Mouse (Mus musculus): ENCODE results near the gene Ttc26.

Ttc26 gene

DNA sequence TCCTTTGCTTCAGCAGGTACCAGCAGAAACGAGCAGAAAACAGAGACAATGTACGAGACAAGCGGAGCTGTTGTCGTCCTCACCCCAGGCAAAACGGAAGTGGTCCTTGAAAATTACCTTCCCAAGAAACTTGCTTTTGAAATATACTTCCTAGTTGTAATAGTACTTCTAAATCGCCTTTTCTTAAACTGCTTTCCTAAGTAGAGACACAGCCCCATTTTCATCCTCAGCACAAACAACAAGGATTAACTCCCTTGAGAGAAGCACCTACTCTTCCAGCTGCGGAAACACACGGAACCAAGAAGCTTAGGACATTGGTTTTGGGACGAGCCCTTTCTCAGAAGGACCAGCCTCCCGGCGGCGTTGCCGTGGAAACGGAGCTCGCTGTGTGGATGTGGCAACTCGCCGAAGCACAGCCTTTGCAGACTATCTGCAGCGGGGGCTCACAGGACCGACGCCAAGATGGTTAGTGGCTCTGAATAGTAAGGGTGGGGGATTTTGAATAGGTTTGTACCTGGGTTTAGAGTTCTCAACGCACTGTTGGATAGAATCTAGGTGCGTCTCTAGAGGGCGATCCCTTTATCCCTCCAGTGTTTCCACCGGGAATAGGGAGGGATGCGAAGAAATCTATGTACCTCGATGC, at the start of gene Ttc26:
Ttc26 (plus strand) TSS at position 341 of the 643 bp plus-strand sequence.
- DNase-seq (ENCODE audit: low spot score in 2 of 2) = peak; percentile 93

DNA sequence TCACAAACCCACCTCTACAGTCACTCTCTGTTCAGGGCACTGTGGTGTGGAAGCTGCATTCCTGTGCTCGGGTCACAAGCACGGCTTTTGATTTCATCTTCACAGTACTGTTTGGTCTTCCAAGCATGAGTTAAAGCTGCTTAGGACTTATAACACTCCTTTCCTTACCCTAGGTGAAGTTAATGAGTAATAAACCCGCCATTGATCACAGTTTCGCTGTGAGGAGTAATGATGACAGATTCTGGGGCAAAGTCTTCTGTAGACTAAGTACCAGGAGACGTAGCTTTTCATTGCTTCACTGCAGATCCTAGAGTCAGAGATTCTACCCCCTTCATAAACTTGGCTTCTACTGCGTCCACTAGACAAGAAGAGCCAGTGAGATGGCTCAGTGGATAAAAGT, 46.0 kb upstream of the Ttc26 start:
- DNase-seq (ENCODE audit: low spot score in 2 of 2) = no peak

GRCm38 (mm10) chr6:38337166-38337705, 44.0 kb upstream of the Ttc26 start:
- no peak for DNase-seq (ENCODE audit: low spot score in 2 of 2)

GRCm38 (mm10) chr6:38337951-38338350, 43.3 kb upstream of the Ttc26 start:
- no peak for DNase-seq (ENCODE audit: low spot score in 2 of 2)

DNA sequence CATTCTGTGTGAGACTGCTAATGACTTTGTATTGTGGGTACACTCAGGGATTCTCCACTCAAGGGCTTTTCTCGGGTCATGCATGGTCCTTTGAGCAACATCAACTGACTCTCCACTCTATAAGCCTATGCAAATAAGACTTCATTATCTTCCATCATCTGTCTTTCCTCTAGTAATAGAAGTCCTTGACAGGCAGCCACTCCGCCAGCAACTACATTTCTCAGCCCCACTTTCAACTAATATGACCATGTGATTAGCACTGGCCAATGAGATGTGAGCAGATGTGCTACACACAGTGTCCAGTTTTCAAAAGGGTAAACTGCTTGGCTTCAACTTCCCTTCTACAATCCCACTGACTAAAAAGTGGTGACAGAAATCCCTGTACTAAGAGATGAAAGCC, 42.2 kb upstream of the Ttc26 start:
- no peak for DNase-seq (ENCODE audit: low spot score in 2 of 2)

DNA sequence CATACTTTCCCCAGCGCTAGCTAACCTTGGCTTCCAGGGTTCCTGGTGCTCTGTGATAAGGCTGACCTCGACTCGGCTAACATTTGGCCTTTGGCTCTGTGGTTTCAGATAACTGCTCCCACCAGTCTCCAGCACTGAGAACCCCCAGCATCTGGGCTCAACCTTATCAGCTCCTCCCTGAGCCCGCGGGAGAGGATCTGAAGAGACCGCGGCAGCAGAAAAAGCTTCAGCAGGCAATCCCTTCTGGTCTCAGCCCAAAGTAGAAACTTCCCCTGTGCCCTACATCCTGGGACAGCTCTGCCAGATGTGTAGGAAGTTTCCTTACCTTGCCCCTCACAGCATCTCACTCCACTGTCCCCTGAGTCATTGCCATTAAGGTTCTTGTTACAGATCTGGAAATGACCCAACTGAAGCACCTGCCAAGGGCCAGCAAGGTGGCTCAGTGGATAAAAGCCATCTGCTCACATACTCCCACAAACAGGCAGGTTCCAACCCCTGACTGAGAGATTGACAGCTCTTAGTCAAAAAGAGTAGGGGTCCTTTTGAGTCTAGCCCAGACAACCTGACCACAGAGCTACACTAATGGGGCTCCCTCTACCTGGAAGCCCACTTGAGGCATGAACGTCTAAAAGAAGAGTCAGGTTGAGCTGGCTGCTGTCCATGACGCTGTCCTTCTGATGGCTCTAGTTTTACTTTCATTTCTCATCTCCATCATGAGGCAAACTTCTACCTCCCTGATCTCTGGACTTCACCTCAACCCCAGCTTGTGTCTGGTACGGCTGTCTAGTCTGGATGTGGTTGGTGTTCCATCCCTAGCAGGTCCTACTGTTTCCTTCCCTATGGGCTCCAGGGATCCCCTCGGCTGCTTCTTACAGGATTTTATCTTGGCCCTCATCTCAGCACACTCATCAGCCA, 39.3 kb upstream of the Ttc26 start:
- no peak for DNase-seq (ENCODE audit: low spot score in 2 of 2)

- DNase-seq (ENCODE audit: low spot score in 2 of 2) = no peak
Measured at GRCm38 (mm10) chr6:38342666-38342992, 38.6 kb upstream of the Ttc26 start.

GRCm38 (mm10) chr6:38343581-38343980, 37.7 kb upstream of the Ttc26 start:
- no peak for DNase-seq (ENCODE audit: low spot score in 2 of 2)

- DNase-seq (ENCODE audit: low spot score in 2 of 2) = no peak
Measured at GRCm38 (mm10) chr6:38344006-38344670, 37.1 kb upstream of the Ttc26 start.

- no peak for DNase-seq (ENCODE audit: low spot score in 2 of 2)
Measured at GRCm38 (mm10) chr6:38345796-38346195, 35.5 kb upstream of the Ttc26 start.

DNA sequence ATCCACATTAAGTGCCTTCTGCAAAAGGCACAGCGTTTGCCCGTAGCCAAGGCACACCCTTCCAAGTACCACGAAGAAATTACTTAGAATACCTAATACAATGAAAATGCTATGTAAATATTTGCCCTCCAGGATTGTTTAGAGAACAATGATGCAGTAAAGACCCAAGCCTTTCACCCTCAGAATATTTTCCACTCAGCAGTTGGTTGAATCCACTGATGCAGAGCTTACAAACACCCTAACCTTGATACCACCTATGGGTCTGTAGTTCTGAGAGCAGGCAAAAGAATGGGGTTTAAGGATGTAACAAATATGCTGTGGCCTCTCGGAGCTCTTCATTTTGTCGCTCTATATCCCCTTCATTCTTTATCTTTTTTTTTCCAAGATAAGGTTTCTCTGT, 33.4 kb upstream of the Ttc26 start:
- DNase-seq (ENCODE audit: low spot score in 2 of 2) = no peak

DNA sequence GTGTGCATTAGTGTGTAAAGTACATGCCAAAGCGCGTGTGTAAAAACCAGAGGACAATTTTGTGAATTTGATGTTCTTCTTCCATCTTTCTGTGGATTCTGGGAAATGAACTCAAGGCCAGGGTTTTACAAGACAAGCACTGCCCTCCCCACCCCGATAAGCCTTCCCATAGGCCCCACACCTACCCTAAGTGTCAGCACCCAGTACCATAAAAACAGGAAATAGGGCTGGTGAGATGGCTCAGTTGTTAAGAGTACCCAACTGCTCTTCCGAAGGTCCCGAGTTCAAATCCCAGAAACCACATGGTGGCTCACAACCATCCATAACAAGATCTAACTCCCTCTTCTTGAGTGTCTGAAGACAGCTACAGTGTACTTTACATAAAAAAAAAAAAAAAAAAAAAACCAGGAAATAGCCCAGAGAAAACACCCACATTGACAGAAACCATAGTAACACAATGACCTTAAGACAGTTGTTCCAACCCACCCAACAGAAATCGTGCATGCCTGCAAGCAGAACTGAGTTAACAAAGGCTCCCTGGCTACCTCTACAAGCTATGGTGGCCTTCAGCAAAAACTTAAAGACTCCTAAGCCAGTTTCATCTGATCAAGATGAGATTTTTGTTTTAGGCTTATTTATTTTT, 32.3 kb upstream of the Ttc26 start:
- DNase-seq (ENCODE audit: low spot score in 2 of 2) = no peak

GRCm38 (mm10) chr6:38349806-38350205, 31.5 kb upstream of the Ttc26 start:
- no peak for DNase-seq (ENCODE audit: low spot score in 2 of 2)

DNA sequence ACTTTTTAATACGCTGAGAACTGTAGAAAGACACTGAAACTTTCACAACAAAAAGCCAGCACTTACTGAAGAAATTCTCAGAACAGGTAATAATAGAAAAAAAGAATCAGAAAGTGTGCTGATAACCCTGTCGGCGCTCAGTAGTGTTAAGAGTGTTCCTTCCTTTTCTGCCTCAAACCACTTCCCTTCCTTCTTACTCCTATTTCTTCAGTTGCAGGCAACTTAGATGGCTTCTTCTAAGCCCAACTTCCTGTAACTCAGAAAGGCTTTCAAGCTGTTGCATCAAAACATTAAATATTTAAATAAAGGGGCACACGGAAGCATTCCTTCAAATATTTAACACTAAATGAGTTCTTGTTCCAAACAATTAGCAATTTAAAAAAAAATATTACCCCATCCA, 29.3 kb upstream of the Ttc26 start:
- DNase-seq (ENCODE audit: low spot score in 2 of 2) = no peak

DNA sequence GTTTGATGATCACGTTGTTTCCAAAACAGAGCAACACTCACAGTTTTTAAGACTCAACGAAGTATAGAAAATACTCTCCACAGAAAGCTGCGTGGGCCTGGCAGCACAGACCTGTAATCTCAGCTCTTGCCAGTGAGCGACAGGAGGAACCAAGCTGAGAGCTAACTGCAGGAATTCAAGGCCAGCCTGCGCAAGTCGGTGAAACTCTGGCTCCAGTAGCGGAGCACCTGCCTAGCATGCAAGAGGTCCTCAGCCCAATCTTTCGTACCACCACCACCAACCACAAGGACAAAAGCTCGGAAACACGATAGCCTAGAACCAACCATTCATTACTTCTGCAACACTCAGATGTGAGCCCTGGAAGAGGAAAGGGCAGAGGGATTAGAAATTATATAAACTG, 28.8 kb upstream of the Ttc26 start:
- DNase-seq (ENCODE audit: low spot score in 2 of 2) = no peak

DNA sequence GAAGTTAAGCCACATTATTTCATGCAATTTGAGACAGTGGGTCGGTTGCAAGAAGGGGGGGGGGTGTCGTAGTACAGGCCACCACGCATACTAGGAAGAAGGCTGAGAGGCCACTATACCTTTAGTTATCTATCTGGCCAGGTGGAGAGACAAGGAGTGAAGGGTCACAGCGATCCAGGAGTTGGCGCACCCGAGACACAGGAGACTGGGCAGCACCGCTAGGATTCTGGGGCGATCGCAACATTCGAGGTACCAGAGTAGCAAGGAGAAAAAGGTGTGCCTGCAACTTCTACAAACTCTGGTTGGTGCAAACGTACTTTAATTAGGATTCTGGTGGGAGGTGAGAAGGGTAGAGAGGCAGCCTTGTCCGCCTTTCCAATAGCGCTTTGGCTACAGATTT, 28.1 kb upstream of the Ttc26 start:
- DNase-seq (ENCODE audit: low spot score in 2 of 2) = no peak

DNA sequence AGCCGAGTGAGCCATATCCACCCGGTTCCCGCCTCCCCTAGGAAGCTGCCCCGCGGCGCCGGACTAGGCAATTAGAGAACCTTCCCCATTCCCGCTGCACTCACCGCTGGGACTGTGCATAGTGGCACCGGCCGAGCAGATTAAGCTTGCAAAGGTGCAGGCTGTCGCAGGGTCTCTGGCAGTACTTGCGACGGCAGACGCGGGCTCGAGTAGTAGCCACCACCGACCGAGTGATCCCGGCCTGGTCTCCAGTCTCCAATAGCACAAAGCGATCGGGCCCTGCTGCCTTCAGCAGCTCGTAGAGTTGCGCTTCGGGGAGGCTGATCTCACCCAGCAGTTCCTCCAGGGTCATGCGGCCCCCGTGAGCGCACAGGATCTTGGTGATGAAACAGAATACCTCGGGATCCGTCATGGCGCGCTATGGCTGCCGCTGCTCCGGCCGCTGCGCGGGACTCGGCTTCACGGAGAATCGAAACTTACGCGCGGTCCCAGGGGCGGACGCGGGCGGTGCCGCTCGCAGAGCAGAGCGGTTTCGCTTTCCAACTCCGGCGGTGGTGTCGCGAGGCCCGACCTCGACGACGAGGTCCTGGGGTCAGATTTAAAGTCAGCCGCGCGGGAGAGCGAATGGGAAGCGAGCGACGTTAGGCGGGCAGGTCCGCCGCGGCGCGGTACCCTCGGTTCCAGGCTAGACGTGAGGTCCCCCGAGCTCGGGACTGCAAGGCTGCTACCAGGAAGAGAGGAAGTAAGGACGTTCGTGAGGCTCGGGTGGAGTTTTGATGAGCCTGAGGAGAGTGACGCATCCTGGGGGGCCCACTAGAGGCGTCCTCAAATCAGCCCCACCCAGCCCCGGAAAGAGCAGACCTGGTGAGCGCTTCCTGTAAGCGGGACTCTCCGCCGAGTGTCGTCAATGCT, 27.2 kb upstream of the Ttc26 start, which contains the start of gene Zc3hav1:
Zc3hav1 (minus strand) TSS at position 793 of the 912 bp plus-strand sequence.
- DNase-seq (ENCODE audit: low spot score in 2 of 2) = peak; percentile 41 to 44

DNA sequence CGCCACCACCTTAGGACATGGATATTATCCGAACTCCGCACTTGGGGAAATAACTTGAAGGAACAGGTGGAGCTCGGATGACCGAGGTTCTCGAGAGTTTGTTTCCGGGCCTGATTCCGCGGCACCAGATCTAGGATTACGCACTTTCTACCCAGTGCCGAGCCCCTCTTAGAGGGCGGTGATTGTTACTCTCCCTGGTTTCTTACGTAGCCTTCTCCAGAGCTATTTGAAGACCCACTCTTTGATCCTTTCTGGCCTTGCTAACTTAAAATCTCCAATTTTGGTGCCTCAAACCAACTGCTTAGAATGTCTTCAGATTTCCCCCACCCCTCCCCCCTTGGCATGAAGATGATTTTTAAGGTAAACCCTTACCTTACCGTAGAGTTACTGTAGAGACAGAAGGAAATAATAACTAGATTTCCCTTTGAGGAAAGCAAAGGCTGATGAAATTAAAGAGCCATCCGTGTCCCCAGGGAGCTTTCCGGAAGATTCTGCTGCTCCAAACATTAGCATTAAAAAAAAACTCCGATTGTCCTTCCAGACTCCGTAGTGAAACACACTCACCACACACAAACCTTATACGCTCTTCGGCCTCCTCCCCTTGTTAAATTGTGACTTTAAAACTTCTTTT, 26.4 kb upstream of the Ttc26 start:
- no peak for DNase-seq (ENCODE audit: low spot score in 2 of 2)

DNA sequence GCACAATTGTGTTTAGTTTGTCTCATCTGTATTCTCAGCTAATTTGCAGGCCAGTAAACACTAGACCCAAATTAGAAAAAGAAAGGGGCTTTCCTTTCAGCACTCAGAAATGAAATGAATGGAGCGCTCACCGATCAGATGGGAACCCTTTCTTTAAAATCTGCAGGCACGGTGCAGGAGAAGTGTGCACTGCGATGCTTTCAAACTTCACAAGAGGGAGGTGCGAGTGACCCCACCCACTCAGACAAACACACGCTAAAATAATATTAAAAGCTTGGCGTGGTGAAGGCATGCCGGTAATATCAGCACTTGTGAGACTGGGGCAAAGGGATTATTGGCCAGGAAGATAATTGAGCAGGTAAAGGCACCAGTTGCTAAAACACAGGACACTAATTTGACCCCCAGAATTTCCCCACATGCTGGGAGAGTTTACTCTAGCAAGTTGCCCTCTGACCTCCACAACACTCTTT, 25.9 kb upstream of the Ttc26 start:
- DNase-seq (ENCODE audit: low spot score in 2 of 2) = no peak

GRCm38 (mm10) chr6:38355862-38356261, 25.4 kb upstream of the Ttc26 start:
- no peak for DNase-seq (ENCODE audit: low spot score in 2 of 2)

Data from right cerebral cortex, postnatal 10 days (tissue).